Comparison of ENCODE assay signal across 9 mouse cellular contexts in genomic region chr19:57457075-57457474, GRCm38 (mm10). TPM values are rescaled to one million over a fixed set of nuclear protein-coding genes. Genes with fewer than 3 reads are reported as not detected.
DNase-seq lines count a peak whose midpoint lies in the region; ATAC-seq and TF ChIP-seq lines count a peak whose summit lies in the region.
"Had no signal": no experiment of that assay in that cellular context is flagged by ENCODE, and none has a peak within 500 bp of the region (broad histone marks: within the 10 kb centered on the region; RNA-seq: fewer than 3 reads in every experiment).

No protein-coding gene starts in this region.

- H3K9ac ChIP-seq in liver, embryonic 12.5 days: no peak overlapping the region
- H3K9ac ChIP-seq in lung, embryonic 14.5 days: no peak overlapping the region
- H3K9ac ChIP-seq: heart, embryonic 13.5 days had no signal

- TF ChIP-seq POLR2A in embryonic fibroblast, embryonic 13.5 days (IDR thresholded peaks at IDR 0.05; ENCODE audit: low read depth, low read length): no peak

- no peak overlapping the region for H3K4me2 ChIP-seq in liver, embryonic 12.5 days
- H3K4me2 ChIP-seq in lung, embryonic 14.5 days: no peak overlapping the region
- H3K4me2 ChIP-seq: heart, embryonic 13.5 days had no signal

- no peaks in the 10 kb centered on the region for H3K9me3 ChIP-seq in liver, embryonic 12.5 days (replicated peaks)
- no peaks in the 10 kb centered on the region for H3K9me3 ChIP-seq in lung, embryonic 14.5 days (ENCODE audit: low read depth, low read length)
- H3K9me3 ChIP-seq: heart, embryonic 13.5 days had no signal

- H3K27ac ChIP-seq in liver, embryonic 12.5 days: no peak overlapping the region
- H3K27ac ChIP-seq in embryonic fibroblast, embryonic 13.5 days (ENCODE audit: insufficient read depth, low read length): no peak overlapping the region
- H3K27ac ChIP-seq in lung, embryonic 14.5 days (ENCODE audit: low read depth): no peak overlapping the region
- H3K27ac ChIP-seq: heart, embryonic 13.5 days had no signal

- peaks cover 19% of the 10 kb centered on the region for H3K4me1 ChIP-seq in liver, embryonic 12.5 days
- peaks cover 3% of the 10 kb centered on the region; the same call in 1 of the 2 replicates for H3K4me1 ChIP-seq in embryonic fibroblast, embryonic 13.5 days (ENCODE audit: control insufficient read depth, insufficient read depth, low read length)
- H3K4me1 ChIP-seq in lung, embryonic 14.5 days (ENCODE audit: insufficient read depth): peaks cover 6% of the 10 kb centered on the region; the same call in 1 of the 2 replicates

- 58% methylated on average over 2 of the region's 2 CpGs for WGBS in liver, embryonic 12.5 days (ENCODE audit: insufficient replicate concordance)
- 71% methylated on average over 2 of the region's 2 CpGs for WGBS in lung, embryonic 14.5 days

- H3K36me3 ChIP-seq in liver, embryonic 12.5 days: peaks cover 31% of the 10 kb centered on the region
- peaks cover 12% of the 10 kb centered on the region for H3K36me3 ChIP-seq in lung, embryonic 14.5 days (ENCODE audit: insufficient read depth)

- no peak for ATAC-seq in CD4-positive, CD25-positive, alpha-beta regulatory T cell, adult 4 months
- ATAC-seq in liver, embryonic 12.5 days: no peak
- no peak for ATAC-seq in lung, embryonic 14.5 days (ENCODE audit: insufficient read depth)

- peak; percentile 81 for DNase-seq in CD4-positive, CD25-positive, alpha-beta regulatory T cell, adult 2 months (ENCODE audit: low read depth, low spot score)
- peak; percentile 68 for DNase-seq in liver
- DNase-seq in adrenal gland, postnatal 14 days: peak; percentile 70
- peak; percentile 77 for DNase-seq in lung, embryonic 14.5 days
- DNase-seq in thymus, postnatal 0 days (ENCODE audit: low spot score): peak; percentile 63

- H3K4me3 ChIP-seq in liver, embryonic 12.5 days: no peak overlapping the region
- no peak overlapping the region for H3K4me3 ChIP-seq in embryonic fibroblast, embryonic 13.5 days (ENCODE audit: insufficient read depth, low read length)
- no peak overlapping the region for H3K4me3 ChIP-seq in lung, embryonic 14.5 days (ENCODE audit: low read depth, low read length)
- H3K4me3 ChIP-seq: heart, embryonic 13.5 days had no signal

- TF ChIP-seq CTCF in embryonic fibroblast, embryonic 13.5 days (IDR thresholded peaks at IDR 0.05; ENCODE audit: borderline replicate concordance, insufficient read depth, low read length): 0 out of 2 replicates have a peak, but pooled peaks have one; percentile 3
- TF ChIP-seq CTCF in lung, embryonic 14.5 days (IDR thresholded peaks at IDR 0.05; ENCODE audit: low read depth): peak; percentile 75

- H3K27me3 ChIP-seq in liver, embryonic 12.5 days (replicated peaks): no peaks in the 10 kb centered on the region
- H3K27me3 ChIP-seq in lung, embryonic 14.5 days (ENCODE audit: insufficient read depth, low read length): no peaks in the 10 kb centered on the region
- H3K27me3 ChIP-seq: heart, embryonic 13.5 days had no signal

RNA-seq across cellular contexts. Expression of gene Trub1, which starts 4.4 kb away (rescaled TPM):
- polyA plus RNA-seq in CD4-positive, CD25-positive, alpha-beta regulatory T cell, adult 4 months (2017; shearing (Covaris generic)): 10 to 100 TPM; 12.6 to 12.9 TPM
- 14.6 and 17.3 TPM in 2 replicates for polyA plus RNA-seq in liver, embryonic 12.5 days (2016; fragmentation: Nextera tagmentation; extraction: Ambion mirVana)
- total RNA-seq in adrenal gland, postnatal 14 days (2021): 15.8 and 24.4 TPM in 2 replicates
- 11.8 and 14.5 TPM in 2 replicates for polyA plus RNA-seq in embryonic fibroblast, embryonic 13.5 days (2011; ENCODE audit: insufficient read length, low read depth, missing spikeins)
- polyA plus RNA-seq in lung, embryonic 14.5 days (2014; fragmentation: Nextera tagmentation; extraction: Ambion mirVana): 29.2 and 29.6 TPM in 2 replicates
- 16.4 and 18.3 TPM in 2 replicates for polyA plus RNA-seq in thymus, postnatal 0 days (2015; fragmentation: Nextera tagmentation; extraction: Ambion mirVana)
